Mouse (Mus musculus) mature B cell (primary cell): ENCODE measurements around the gene Dnajc4.

Experiments used
- in situ Hi-C: fragments of 300-500 bp; cut with MboI; formaldehyde crosslinking; loops from 2 replicates; pipeline ENCODE4 v1.14.3; 2019

The Dnajc4 gene

GRCm38 (mm10) chr19:6992011-6992858, at the start of gene Dnajc4:
Gene Dnajc4 (minus strand): TSS chr19:6992572.
- in situ Hi-C loops, result no loop called here

GRCm38 (mm10) chr19:7041171-7041570, 48.8 kb upstream of the Dnajc4 start:
- in situ Hi-C loops, result no loop called here

DNA sequence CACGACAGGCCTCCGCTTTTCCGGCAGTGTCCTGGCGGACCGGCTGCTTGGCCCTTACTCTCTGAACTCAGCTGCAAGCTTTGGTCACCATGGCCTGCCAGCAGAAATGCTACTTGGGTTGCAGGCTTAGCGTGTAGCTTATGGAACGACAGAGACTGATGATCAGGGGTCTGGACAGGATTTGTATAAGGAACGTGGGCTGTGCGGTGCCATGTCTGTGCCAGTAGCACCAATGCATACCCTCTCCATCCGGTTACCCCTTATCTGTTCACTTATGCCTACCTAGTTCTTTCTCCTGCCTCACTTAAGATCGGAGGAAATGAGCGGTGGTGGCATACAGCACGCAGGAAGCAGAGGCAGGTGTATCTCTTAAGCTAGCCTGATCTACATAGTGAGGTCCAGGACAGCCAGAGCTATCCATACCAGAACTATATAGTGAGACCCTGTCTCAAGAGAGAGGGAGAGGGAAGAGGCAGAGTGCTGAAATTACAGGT, 48.3 kb upstream of the Dnajc4 start:
- in situ Hi-C loops, result no loop called here

DNA sequence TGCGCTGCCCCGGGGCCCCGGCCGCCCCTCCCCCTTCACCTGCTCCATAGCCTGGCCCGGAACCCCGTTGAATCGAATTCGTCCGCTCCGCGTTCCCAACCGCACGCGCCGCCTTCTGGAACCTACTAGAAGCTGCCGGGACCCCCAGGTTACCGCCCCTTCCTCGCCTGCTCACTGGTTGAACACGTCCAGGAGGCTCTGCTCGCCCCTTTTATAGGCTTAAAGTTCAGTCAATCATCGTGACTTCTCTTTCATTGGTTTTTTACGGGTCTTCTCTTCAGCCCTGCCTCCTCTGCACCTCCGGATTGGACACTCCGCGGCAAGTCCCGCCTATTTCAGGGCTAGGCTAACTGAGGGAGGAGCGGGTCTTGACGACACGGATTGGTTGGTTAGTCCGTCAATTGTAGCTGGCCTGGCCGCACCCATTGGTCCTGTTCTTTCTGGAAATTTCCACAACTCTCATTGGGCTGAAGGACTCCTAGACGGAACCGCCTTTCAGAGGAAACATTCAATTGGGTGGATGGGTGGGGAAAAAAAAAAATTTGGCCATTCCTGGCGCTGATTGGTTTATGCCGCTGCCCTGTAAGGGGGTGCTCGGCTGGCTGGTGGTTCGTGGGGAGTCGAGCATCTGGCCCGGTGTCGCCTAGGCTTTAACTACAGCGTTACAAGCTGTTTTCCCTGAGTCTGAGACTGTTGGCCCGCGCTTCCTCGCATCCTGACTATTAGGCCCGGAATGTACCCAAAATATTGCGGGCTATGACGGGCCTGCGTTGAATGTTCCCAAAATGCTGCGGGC, 47.7 kb upstream of the Dnajc4 start, which contains the start of gene Stip1:
Gene Stip1 (minus strand): TSS at position 127 of the 796 bp plus-strand sequence.
- in situ Hi-C loops, result no loop called here

GRCm38 (mm10) chr19:7039088-7039720, 46.8 kb upstream of the Dnajc4 start:
- in situ Hi-C loops, result no loop called here

- in situ Hi-C loops, result no loop called here
These were observed 41.6 kb upstream of the Dnajc4 start for GRCm38 (mm10) chr19:7034006-7034405.

GRCm38 (mm10) chr19:7029531-7029930, 37.2 kb upstream of the Dnajc4 start:
- in situ Hi-C loops, result no loop called here

DNA sequence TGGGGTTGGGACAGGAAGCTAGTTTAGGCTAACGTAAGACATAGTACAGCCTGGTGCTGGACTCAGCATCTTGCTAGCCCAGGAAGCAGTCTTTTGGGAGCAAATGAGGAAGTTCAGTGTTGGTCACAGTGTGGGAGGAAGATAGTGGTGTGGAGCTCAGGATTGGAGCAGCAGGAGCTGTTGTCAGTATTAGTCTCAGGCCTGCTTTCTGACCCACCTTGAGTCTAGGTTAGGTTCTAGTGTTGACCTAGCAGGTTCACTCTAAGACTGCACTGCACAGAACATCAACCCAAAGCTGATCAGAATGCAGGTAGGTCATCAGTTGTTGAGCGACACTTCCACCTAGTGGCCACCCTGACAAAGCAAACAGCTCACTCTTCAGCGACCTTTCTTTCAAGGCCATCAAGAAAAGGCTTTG, 27.9 kb upstream of the Dnajc4 start:
- in situ Hi-C loops, result no loop called here

GRCm38 (mm10) chr19:7019191-7019590, 26.8 kb upstream of the Dnajc4 start, which contains the start of gene Fermt3:
Gene Fermt3 (minus strand): TSS chr19:7019469.
- in situ Hi-C loops, result no loop called here

DNA sequence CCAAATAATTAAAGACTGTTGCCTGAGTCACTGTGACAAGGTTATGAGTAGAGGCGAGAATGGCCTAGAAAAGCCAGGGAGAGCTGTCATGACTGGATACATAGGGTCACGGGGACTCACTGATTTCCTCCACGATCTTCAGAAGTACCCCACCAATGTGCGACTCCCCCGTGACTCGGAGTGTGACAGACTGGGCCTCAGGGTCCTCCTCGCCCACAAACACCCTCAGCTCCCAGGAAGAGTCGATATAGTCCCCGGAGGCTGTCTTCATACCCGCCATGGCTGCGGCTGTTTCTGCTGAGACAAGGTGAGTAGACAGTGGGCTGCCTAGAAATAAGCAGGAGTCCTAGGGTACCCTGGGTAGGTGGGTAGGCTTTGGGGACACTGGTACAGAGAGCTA, 26.2 kb upstream of the Dnajc4 start:
- in situ Hi-C loops, result no loop called here

DNA sequence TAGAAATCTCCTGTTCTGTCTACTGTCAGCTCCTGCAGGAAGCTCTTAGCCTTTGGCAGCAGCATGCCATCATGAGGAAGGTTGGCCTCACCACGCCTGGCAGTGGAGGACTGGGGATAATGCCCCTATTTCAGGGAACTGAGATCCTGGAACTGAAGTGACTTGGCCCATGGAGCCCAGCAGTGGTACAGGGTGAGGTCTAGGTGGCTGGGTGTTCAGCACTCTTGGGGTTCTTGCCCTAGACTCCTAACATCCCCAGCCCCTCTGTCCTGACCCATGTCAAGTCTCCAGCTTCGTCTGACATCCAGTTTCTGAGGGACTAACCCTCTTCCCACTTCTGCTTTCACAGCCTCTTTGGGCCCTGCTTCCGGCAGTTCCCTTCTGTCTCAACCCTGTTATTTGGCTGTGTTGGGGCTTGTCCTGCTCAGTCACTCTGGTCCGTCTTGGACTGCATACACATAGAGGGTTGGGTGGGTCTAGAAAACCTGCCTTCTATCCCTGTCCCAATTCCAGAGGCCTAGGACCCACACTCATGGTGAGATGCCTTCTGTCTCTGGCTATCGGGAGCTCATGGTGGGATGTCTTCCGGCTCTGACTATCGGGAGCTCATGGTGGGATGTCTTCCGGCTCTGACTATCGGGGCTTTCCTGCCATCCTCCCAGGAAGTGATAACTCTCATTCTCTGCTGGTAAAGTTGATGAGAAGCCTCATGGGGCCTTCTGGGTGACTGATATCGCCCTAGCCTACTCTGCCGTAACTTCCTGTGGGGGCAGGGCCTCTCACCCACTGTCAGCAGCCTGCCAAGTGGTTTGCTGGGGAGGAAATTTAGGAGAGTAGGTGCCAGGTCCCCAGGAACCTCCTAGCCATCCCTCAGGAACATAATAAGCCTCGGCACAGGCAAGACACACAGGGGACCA, 25.4 kb upstream of the Dnajc4 start:
- in situ Hi-C loops, result no loop called here

DNA sequence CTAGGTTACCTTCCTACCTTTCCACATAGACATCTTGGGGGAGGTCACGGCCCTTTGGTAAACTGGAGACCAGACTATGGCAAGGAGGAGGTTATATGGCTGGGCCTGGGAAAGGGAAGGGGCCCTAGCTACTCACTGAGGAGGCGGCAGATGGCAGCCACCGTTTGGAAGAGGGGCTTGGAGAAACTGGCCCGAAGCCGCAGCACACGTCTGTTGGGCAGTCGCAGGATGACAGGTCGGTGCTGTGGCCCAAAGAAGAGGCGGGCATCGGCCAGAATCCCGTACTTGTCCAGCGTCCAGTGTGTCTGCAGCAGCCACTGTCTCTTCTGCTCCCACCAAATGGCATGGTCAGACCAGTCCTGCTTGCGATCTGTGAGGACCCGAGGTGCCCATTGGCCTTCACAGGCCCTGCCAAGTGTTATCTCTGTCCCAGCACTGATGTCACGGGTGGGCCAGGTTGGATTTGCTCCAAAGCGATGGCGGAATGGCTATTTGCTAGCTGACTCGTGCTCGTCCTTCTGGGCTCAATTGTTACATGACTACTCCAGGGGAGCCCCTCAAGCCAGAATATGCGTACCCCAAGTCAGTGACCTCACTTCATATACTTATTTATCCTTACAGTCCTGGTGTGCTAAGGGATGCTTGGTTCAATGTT, 22.2 kb upstream of the Dnajc4 start:
- in situ Hi-C loops, result no loop called here

- in situ Hi-C loops, result no loop called here
These were observed 21.6 kb upstream of the Dnajc4 start for GRCm38 (mm10) chr19:7013984-7014383.

- in situ Hi-C loops, result no loop called here
These were observed 20.1 kb upstream of the Dnajc4 start for GRCm38 (mm10) chr19:7012426-7012825.

DNA sequence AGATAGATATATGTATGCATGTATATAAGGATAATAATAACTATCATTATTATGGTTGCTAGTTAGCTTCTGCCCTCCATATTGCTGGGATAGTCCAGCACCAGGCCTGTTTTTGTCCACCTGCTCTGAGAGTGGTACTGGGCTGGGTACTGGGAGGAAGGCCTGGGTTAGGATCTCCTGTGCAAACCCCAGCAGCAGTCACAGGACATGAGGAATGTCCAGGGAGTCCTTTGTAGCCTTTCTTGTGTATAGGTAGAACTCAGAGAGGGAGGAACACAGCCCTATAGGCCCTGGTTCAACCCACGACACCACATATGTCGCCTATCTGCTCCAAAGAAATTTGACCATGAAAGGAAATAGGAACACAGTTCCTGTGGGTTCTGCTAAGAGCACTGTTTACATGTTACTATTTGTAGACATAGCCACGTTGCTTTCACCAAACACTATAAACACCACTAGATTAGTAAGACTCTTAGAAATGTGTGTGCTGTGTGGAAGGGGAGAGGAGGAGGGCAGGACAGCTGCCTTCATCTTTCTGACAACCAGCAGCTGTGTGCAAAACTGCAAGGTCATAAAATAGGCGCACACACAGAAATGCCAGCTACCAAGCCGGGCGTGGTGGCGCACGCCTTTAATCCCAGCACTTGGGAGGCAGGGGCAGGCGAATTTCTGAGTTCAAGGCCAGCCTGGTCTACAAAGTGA, 14.7 kb upstream of the Dnajc4 start:
- in situ Hi-C loops, result no loop called here

DNA sequence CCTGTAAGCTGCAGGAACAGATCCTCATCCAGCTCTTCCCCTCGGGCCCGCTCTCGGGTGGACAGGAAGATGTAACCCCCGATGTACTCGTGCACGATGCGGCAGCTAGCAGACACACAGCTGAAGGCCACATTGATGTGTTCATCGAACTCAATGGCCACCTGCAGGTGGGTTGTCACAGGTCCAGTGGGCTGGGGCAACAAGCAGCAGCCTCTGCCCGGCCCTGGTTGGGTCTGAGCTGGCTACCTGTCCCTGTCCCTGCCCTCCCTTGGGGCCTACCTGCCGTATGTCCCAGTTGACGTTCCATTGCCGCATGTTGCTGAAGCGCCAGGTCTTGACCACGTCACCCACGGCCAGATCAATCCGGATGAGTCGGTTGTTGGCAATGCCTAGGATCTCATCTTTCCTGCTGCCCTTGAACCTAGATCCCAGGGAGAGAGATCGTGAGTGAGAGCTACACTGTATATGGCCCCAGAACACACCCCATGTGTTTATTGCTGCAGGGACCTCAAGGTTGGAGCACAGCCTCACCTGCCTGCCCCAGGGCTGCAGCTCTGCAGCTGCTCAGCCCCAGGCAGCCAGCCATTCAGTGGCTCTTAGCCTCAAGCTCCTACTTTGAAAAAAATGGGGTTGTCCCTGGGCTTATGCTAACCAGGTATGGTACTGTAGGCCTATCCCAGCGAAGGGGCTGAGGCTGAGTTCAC, 7.1 kb upstream of the Dnajc4 start:
- in situ Hi-C loops, result no loop called here

DNA sequence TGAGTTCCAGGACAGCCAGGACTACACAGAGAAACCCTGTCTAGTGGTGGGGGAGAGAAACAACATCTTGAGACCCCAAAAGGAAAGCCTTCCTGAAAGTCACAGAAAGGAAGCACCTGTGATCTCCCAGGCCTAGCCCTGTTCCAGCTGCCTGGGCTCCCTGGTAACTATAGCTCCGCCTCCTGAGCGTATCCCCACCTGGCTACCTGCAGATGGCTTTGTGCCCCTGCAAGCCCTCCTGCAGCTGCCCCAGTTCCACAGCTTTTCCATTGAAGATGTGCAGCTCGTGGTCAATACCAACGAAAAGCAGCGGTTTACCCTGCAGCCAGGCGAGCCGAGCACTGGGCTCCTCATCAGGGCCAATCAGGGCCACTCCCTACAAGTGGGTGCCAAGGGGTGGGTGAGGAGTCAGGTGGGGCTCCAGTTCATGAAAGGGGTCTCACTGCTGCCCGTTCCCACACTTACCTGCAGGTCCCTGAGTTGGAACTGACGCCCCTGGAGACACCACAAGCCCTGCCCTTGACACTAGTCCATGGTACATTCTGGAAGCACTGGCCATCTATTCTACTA, 5.4 kb upstream of the Dnajc4 start:
- in situ Hi-C loops, result no loop called here

DNA sequence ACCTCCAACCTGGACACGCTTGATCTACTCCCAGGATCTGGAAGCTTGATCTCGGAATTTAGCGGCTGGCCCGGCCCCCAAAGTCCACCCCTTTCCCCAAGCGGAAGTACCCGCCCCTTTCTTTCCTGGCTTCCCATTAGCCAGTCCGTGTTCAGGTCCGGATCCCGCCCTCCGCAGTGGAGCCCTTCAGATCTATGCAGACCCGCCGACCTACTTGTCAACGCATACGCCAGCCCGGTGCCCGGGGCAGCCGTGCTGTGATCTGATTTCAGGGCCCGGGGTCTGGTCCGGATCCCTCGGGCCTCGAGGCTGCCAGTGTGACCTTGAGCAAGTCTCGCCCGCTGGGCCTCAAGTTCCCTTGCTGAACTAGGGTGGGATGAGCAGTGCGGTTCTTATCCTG, 3.6 kb upstream of the Dnajc4 start, which contains the start of the genes Nudt22 and Trpt1:
Gene Nudt22 (minus strand): TSS at position 112 of the 400 bp plus-strand sequence.
Gene Trpt1 (plus strand): TSS at position 126 of the 400 bp plus-strand sequence.
- in situ Hi-C loops, result no loop called here
